Mouse (Mus musculus): ENCODE measurements around the gene Zfp85. TPM values are rescaled to one million over a fixed set of nuclear protein-coding genes. Genes with fewer than 3 reads are reported as not detected.
A peak's percentile ranks its signal among the peaks of the same experiment; 100 is the strongest.
"Not testable (repeated sequence)": the region's sequence is repeated elsewhere in the genome, so short reads cannot be mapped to it uniquely, and the experiment has no call there.

Gene Zfp85
- polyA plus RNA-seq, 1 experiment from 2014 or later = 5.5 TPM

- Histone ChIP-seq H3K4me1 (replicated peaks; ENCODE audit: control insufficient read depth, insufficient read depth, low read length) (no peaks in the 10 kb centered on the region), H3K9ac (ENCODE audit: low read length) (no peak overlapping the region), H3K27ac (ENCODE audit: low read depth, low read length) (no peak overlapping the region), H3K27me3 (ENCODE audit: control insufficient read depth, insufficient read depth, low read length) (no peaks in the 10 kb centered on the region), H3K36me3 (ENCODE audit: control insufficient read depth, insufficient read depth, low read length) (no peaks in the 10 kb centered on the region), H3K4me3 (ENCODE audit: low read depth, low read length) (no peak overlapping the region), H3K4me2 (ENCODE audit: low read depth, low read length, severe bottlenecking) (no peak overlapping the region), H3K9me3 (ENCODE audit: control insufficient read depth, low read length) (no peaks in the 10 kb centered on the region)
- ATAC-seq (replicated peaks; ENCODE audit: low FRiP score) (no peak), DNase-seq (ENCODE audit: low spot score) (no peak)
- WGBS = 81% methylated on average over 6 of the region's 6 CpGs
These were observed 733 bp upstream of the Zfp85 start for GRCm38 (mm10) chr13:67755761-67756160.

GRCm38 (mm10) chr13:67743896-67744295 lies 11.1 kb downstream of the Zfp85 start:
- H3K9ac ChIP-seq (ENCODE audit: low read length) = no peak overlapping the region
- ATAC-seq (replicated peaks; ENCODE audit: low FRiP score) (no peak), DNase-seq (ENCODE audit: low spot score) (no peak)
- H3K27ac ChIP-seq (ENCODE audit: low read depth, low read length) = no peak overlapping the region
- no peaks in the 10 kb centered on the region for H3K4me1 ChIP-seq (replicated peaks; ENCODE audit: control insufficient read depth, insufficient read depth, low read length)
- WGBS = 91% methylated on average over 9 of the region's 9 CpGs
- no peaks in the 10 kb centered on the region for H3K9me3 ChIP-seq (ENCODE audit: control insufficient read depth, low read length)
- H3K4me2 ChIP-seq (ENCODE audit: low read depth, low read length, severe bottlenecking) = no peak overlapping the region
- H3K4me3 ChIP-seq (ENCODE audit: low read depth, low read length) = no peak overlapping the region
- H3K27me3 ChIP-seq (ENCODE audit: control insufficient read depth, insufficient read depth, low read length) = no peaks in the 10 kb centered on the region
- H3K36me3 ChIP-seq (ENCODE audit: control insufficient read depth, insufficient read depth, low read length) = peaks cover under 1% of the 10 kb centered on the region; the same call in 1 of the 2 replicates

GRCm38 (mm10) chr13:67742941-67743340 lies 12.1 kb downstream of the Zfp85 start:
- Histone ChIP-seq H3K4me3 (ENCODE audit: low read depth, low read length) (no peak overlapping the region), H3K27me3 (ENCODE audit: control insufficient read depth, insufficient read depth, low read length) (no peaks in the 10 kb centered on the region), H3K9me3 (ENCODE audit: control insufficient read depth, low read length) (no peaks in the 10 kb centered on the region), H3K4me1 (replicated peaks; ENCODE audit: control insufficient read depth, insufficient read depth, low read length) (no peaks in the 10 kb centered on the region), H3K9ac (ENCODE audit: low read length) (no peak overlapping the region), H3K27ac (ENCODE audit: low read depth, low read length) (no peak overlapping the region), H3K4me2 (ENCODE audit: low read depth, low read length, severe bottlenecking) (no peak overlapping the region), H3K36me3 (ENCODE audit: control insufficient read depth, insufficient read depth, low read length) (no peaks in the 10 kb centered on the region; the same call in 1 of the 2 replicates)
- DNase-seq (ENCODE audit: low spot score) (no peak), ATAC-seq (replicated peaks; ENCODE audit: low FRiP score) (no peak)
- WGBS = 90% methylated on average over 3 of the region's 3 CpGs

GRCm38 (mm10) chr13:67734391-67734790 lies 20.6 kb downstream of the Zfp85 start:
- H3K27me3 ChIP-seq (ENCODE audit: control insufficient read depth, insufficient read depth, low read length); H3K4me3 ChIP-seq (ENCODE audit: low read depth, low read length); H3K4me1 ChIP-seq (replicated peaks; ENCODE audit: control insufficient read depth, insufficient read depth, low read length); H3K9me3 ChIP-seq (ENCODE audit: control insufficient read depth, low read length); ATAC-seq (replicated peaks; ENCODE audit: low FRiP score); H3K4me2 ChIP-seq (ENCODE audit: low read depth, low read length, severe bottlenecking); H3K9ac ChIP-seq (ENCODE audit: low read length); DNase-seq (ENCODE audit: low spot score); H3K27ac ChIP-seq (ENCODE audit: low read depth, low read length); H3K36me3 ChIP-seq (ENCODE audit: control insufficient read depth, insufficient read depth, low read length): not testable (repeated sequence)
- WGBS = 91% methylated on average over 9 of the region's 9 CpGs

- DNase-seq (ENCODE audit: low spot score); H3K9me3 ChIP-seq (ENCODE audit: control insufficient read depth, low read length); H3K36me3 ChIP-seq (ENCODE audit: control insufficient read depth, insufficient read depth, low read length); H3K27me3 ChIP-seq (ENCODE audit: control insufficient read depth, insufficient read depth, low read length); H3K4me1 ChIP-seq (replicated peaks; ENCODE audit: control insufficient read depth, insufficient read depth, low read length); H3K27ac ChIP-seq (ENCODE audit: low read depth, low read length): not testable (repeated sequence)
- peak overlapping the region; percentile 60 for H3K9ac ChIP-seq (ENCODE audit: low read length)
- H3K4me2 ChIP-seq (ENCODE audit: low read depth, low read length, severe bottlenecking) = peak overlapping the region; percentile 43
- peak overlapping the region; percentile 55 for H3K4me3 ChIP-seq (ENCODE audit: low read depth, low read length)
- peak; percentile 51 for ATAC-seq (replicated peaks; ENCODE audit: low FRiP score)
- 48% methylated on average over 4 of the region's 4 CpGs for WGBS
These were observed 25.6 kb downstream of the Zfp85 start for GRCm38 (mm10) chr13:67729441-67729840.

- ATAC-seq (replicated peaks; ENCODE audit: low FRiP score) = peak; percentile 74
- H3K27me3 ChIP-seq (ENCODE audit: control insufficient read depth, insufficient read depth, low read length) = no peaks in the 10 kb centered on the region
- H3K4me1 ChIP-seq (replicated peaks; ENCODE audit: control insufficient read depth, insufficient read depth, low read length) = no peaks in the 10 kb centered on the region
- DNase-seq (ENCODE audit: low spot score) = peak; percentile 71
- peak within 1 kb of the TSS; percentile 55 for H3K4me3 ChIP-seq (ENCODE audit: low read depth, low read length)
- no peak within 1 kb of the TSS for H3K27ac ChIP-seq (ENCODE audit: low read depth, low read length)
- no peaks in the 10 kb centered on the region for H3K36me3 ChIP-seq (ENCODE audit: control insufficient read depth, insufficient read depth, low read length)
- H3K9ac ChIP-seq (ENCODE audit: low read length) = peak within 1 kb of the TSS; percentile 60
- WGBS = 7% methylated on average over 18 of the region's 21 CpGs
- peak within 1 kb of the TSS; percentile 43 for H3K4me2 ChIP-seq (ENCODE audit: low read depth, low read length, severe bottlenecking)
- H3K9me3 ChIP-seq (ENCODE audit: control insufficient read depth, low read length) = no peaks in the 10 kb centered on the region
These were observed 26.2 kb downstream of the Zfp85 start, which contains the start of gene Zfp65 for GRCm38 (mm10) chr13:67728641-67729318. TSS of gene Zfp65 (minus strand) at chr13:67729173.

GRCm38 (mm10) chr13:67728106-67728505 lies 26.9 kb downstream of the Zfp85 start:
- no peaks in the 10 kb centered on the region for H3K36me3 ChIP-seq (ENCODE audit: control insufficient read depth, insufficient read depth, low read length)
- no peak for DNase-seq (ENCODE audit: low spot score)
- peak overlapping the region; percentile 43 for H3K4me2 ChIP-seq (ENCODE audit: low read depth, low read length, severe bottlenecking)
- WGBS = 78% methylated on average over 1 of the region's 1 CpGs
- H3K27me3 ChIP-seq (ENCODE audit: control insufficient read depth, insufficient read depth, low read length) = no peaks in the 10 kb centered on the region
- peak overlapping the region; percentile 60; the same call in 1 of the 2 replicates for H3K9ac ChIP-seq (ENCODE audit: low read length)
- H3K27ac ChIP-seq (ENCODE audit: low read depth, low read length) = no peak overlapping the region
- H3K4me3 ChIP-seq (ENCODE audit: low read depth, low read length) = peak overlapping the region; percentile 55; the same call in 1 of the 2 replicates
- H3K9me3 ChIP-seq (ENCODE audit: control insufficient read depth, low read length) = no peaks in the 10 kb centered on the region
- no peak for ATAC-seq (replicated peaks; ENCODE audit: low FRiP score)
- no peaks in the 10 kb centered on the region for H3K4me1 ChIP-seq (replicated peaks; ENCODE audit: control insufficient read depth, insufficient read depth, low read length)

- not testable (repeated sequence) for H3K4me2 ChIP-seq (ENCODE audit: low read depth, low read length, severe bottlenecking); ATAC-seq (replicated peaks; ENCODE audit: low FRiP score); H3K4me1 ChIP-seq (replicated peaks; ENCODE audit: control insufficient read depth, insufficient read depth, low read length); H3K9ac ChIP-seq (ENCODE audit: low read length); H3K9me3 ChIP-seq (ENCODE audit: control insufficient read depth, low read length); H3K27ac ChIP-seq (ENCODE audit: low read depth, low read length); H3K27me3 ChIP-seq (ENCODE audit: control insufficient read depth, insufficient read depth, low read length); H3K4me3 ChIP-seq (ENCODE audit: low read depth, low read length); DNase-seq (ENCODE audit: low spot score); H3K36me3 ChIP-seq (ENCODE audit: control insufficient read depth, insufficient read depth, low read length)
- WGBS = 92% methylated on average over 2 of the region's 2 CpGs
These were observed 29.7 kb downstream of the Zfp85 start for GRCm38 (mm10) chr13:67725331-67725730.

Measured in forebrain, embryonic 11.5 days (tissue).